Mouse (Mus musculus): Measurements from ENCODE around the gene Twnk. TPM values are rescaled to one million over a fixed set of nuclear protein-coding genes. Genes with fewer than 3 reads are reported as not detected.
A peak's percentile ranks its signal among the peaks of the same experiment; 100 is the strongest.

The Twnk gene
- total RNA-seq, 2 experiments from 2014 or later = 12.3 to 14.4 TPM

DNA sequence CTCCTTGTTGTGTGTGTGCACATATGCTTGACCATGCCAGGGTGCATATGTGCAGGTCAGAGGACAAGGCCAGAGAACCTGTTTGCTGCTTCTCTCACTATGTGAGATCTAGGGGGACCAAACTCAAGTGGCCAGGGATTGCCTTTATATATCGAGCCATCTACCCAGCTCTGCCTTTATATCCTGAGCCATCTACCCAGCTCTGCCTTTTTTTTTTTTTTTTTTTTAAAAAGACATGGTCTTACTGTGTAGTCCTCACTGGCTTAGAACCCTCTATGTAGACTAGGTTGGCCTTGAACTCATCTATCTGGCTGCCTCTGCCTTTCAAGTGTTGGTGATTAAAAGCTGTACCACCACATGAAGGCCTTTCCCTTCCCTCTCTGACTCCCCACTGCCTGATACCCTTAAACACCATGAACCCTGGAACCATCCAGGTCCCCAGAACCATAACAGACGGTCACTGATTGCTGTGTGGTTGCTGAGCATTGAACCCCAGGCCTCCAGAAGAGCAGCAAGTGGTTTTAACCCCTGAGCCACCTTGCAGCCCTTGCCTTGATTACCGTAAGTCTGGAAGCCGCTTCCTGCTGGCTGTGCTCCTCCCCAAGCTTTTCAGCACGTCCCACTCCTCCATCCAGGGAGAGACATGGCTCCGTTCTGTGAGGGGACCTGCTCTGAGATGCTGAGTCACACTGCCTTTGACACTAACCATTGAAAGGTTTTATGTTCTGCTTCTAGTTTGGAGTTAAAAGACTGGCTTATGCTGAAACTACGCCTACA is 1.5 kb upstream of the Twnk start:
- no peak for DNase-seq

- peak; percentile 98 for DNase-seq
Measured at GRCm38 (mm10) chr19:45005957-45006712, 672 bp downstream of the Twnk start, which contains the start of gene Mrpl43. Gene Mrpl43 (minus strand): TSS chr19:45006442.

GRCm38 (mm10) chr19:45007021-45007420 is 1.6 kb downstream of the Twnk start:
- no peak for DNase-seq

DNA sequence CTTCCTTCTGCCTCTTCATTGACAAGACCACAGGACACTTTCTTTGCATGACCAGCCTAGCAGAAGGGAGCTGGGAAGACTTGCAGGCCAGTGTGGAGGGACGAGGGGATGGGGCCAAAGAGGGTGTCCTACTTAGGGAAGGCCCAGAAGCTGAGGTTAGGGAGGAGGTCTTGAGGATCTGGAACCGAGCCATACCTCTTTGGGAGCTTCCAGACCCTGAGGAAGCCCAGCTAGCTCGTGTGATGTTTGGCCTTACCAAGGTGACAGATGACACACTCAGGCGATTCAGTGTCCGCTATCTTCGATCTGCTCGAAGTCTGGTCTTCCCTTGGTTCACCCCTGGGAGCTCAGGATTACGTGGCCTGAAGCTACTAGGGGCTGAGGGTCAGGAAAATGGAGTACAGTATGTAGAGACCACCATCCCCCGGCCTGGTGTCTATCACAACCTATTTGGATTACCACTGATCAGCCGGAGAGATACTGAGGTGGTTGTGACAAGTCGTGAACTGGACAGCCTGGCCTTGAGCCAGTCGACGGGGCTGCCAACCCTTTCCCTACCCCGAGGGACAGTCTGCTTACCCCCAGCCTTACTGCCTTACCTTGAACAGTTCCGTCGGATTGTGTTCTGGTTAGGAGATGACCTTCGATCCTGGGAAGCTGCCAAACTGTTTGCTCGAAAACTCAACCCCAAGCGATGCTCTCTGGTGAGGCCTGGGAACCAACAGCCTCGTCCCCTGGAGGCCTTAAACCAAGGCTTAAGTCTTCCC is 2.1 kb downstream of the Twnk start:
- DNase-seq = no peak

GRCm38 (mm10) chr19:45010646-45011045 is 5.2 kb downstream of the Twnk start:
- DNase-seq = no peak

GRCm38 (mm10) chr19:45012219-45012618 is 6.8 kb downstream of the Twnk start:
- no peak for DNase-seq

- DNase-seq = peak; percentile 38
Measured at GRCm38 (mm10) chr19:45012636-45013035, 7.2 kb downstream of the Twnk start.

DNA sequence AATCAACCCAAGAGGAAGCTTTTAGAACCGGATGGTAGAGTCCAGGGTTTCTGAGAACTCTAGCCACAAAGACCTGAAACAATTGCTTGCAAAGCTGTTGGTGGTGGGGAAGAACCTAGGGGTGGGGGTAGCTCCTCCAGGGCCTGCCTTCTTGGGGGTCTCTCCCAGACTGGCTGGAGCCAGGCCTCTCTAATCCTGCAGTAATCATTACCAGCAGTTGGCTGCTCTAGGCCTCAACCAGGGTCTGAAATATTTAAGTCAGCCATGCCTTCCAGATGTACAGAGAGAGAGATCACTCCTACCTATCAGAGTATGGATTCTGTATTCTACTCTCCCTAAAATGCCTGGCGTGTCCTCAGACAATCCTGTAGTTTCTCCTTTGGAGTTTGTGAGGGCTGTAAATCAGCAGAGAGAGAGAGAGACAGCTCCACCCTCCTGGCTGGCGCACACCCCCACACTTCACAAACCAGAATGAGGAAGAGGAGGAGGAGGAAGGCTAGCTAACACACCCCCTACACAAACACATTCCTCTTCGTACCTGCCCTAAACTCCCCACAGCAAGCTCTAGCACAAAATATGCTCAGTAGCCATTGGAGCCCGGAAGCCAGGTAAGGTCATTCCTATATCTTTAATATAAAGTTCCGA is 8.2 kb downstream of the Twnk start:
- no peak for DNase-seq

DNA sequence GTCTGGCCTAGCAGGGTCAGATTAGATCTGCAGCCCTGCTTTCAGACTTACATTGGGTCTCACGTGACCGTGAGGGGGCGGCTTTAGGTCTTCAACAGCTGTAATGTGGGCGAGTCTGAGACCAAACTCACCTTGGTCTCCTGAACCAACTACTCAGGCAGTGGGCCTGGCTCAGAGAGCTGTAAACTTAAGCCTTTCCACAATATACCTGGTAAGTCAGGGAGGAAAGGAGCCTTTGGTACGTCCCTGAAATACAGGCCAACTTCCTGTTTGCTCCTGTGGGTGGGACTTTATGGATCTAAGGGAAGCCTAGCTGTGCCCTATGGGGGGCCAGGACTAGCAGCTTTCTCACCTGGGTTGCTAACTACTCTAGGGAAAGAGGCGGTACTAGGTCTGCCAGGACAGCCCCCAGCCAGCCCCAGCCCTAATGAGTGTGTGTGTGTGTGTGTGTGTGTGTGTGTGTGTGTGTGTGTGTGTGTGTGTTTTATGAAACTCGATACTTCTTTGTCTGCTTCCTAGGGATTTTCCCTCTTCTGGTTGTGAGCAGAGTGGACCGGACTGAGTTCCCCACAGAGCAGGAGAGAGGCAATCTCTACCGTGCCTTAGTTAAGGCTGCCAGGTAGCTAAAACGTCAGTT is 9.0 kb downstream of the Twnk start, which contains the start of gene Lzts2:
TSS of gene Lzts2 (plus strand) at position 80 of the 637 bp plus-strand sequence.
- DNase-seq = peak; percentile 21

- DNase-seq = peak; percentile 76
Measured at GRCm38 (mm10) chr19:45014981-45015402, 9.5 kb downstream of the Twnk start.

- peak; percentile 61 for DNase-seq
Measured at GRCm38 (mm10) chr19:45015518-45016281, 10.2 kb downstream of the Twnk start.

GRCm38 (mm10) chr19:45016341-45017215 is 11.1 kb downstream of the Twnk start:
- DNase-seq = peak; percentile 88

DNA sequence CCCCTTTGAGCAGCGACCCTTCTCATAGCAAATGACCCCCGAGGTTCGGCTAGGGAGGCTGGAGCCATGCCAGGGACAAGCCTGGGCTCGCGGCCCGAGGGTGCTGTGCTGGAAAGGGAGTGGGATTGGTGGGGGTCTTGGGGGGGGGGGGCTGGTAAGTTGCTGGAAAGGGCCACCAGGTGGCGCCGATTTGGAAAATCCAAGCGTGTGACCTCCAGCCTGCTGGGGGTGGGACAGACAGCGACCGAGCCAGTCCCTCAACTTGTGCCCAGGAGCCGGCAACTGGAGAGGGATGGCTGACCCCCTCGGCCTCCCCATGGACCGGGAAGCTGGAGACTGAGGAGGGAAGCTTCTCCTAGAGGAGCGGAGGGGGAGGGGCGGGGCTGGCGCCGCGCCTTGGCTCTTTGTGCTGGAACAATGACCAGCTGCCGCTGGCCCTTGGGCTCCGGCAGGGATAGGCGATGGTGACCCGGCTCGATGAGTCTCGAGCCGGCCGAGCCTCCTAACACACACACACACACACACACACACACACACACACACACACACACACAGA is 11.8 kb downstream of the Twnk start:
- DNase-seq = peak; percentile 92

GRCm38 (mm10) chr19:45017909-45018308 is 12.4 kb downstream of the Twnk start:
- DNase-seq = peak; percentile 96

DNA sequence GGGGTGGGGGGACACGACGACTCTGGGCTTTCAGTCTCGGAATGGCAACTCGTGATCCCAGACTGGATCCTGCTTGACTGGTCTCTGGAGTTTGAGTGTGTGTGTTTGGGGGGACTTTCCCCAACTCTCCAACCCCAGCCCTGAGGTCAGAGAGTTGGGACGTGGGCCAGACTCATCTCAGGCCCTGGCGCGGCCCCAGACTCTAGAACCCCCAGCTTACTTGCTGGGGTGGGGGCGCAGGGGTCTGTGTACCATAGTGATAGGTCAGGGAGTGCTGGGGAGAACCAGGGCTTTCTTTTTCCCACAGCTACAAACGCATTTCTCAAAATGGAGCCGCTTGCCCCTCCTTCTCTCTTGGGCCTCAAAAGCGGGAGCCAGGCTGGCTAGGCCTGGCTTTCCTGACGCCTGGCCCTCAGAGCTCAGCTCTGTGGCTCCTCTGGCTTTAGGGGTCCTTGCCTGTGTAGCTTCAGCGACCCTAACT is 12.9 kb downstream of the Twnk start:
- DNase-seq = peak; percentile 54

- DNase-seq = peak; percentile 79
Measured at GRCm38 (mm10) chr19:45020348-45020747, 14.9 kb downstream of the Twnk start.

GRCm38 (mm10) chr19:45021362-45021761 is 15.9 kb downstream of the Twnk start:
- DNase-seq = peak; percentile 17

DNA sequence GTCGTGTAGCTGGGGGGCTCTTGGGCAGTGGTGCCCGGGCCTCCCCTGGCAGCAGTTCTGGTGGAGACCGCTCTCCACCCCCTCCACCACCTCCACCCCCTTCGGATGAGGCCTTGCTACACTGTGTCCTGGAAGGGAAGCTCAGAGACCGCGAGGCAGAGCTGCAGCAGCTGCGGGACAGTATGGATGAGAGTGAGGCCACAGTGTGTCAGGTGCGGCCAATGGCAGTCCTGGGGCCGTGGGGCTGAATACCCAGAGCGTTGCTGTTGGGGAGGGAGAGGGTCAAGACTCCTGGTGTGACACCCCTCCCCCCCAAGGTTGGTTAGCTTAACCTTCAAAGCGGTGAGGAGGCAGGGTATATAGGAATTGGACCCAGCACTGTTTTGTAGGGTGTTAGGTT is 18.5 kb downstream of the Twnk start:
- DNase-seq = no peak

DNA sequence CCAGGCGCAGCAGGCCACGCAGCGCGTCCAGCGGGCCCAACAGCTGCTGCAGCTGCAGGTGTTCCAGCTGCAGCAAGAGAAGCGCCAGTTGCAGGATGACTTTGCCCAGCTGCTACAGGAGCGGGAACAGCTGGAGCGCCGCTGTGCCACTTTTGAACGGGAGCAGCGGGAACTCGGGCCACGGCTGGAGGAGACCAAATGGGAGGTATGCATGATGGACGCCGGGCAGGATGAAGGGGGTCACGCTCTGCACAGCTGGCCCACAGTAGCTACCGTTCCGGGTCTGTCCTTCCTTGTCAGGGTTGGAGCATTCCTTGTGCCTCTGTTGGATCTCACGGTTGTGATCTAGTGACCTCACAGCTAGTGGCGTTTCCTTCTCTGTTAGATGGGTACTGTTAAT is 19.3 kb downstream of the Twnk start:
- DNase-seq = no peak

Data from heart, postnatal 4 days (tissue).